Comparison of ENCODE assay signal across 8 mouse cellular contexts in the genomic region with DNA sequence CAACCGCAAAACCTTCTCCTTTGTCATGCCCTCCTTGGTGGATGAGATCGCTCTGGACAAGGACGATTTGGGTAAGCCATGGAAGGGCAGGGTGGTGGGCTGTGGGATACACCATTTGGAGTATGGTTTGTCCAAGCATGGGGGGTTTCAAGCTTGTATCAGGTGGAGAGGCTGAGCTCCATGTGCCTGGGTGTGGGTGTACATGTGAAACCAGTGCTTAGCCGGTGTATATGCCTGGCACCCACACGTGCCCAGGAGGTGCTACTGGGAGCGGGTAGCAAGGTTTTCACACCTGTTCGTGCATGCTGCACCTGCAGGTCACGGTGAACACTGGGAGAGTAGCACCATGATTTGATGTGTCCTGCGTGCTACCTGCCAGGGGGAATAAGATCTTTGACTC. TPM values are rescaled to one million over a fixed set of nuclear protein-coding genes. Genes with fewer than 3 reads are reported as not detected.
DNase-seq lines count a peak whose midpoint lies in the region; ATAC-seq and TF ChIP-seq lines count a peak whose summit lies in the region.
"Had no signal": no experiment of that assay in that cellular context is flagged by ENCODE, and none has a peak within 500 bp of the region (broad histone marks: within the 10 kb centered on the region; RNA-seq: fewer than 3 reads in every experiment).

No protein-coding gene starts in this region.

- no peak overlapping the region for H3K9ac ChIP-seq in limb, embryonic 12.5 days (replicated peaks)
- 0 out of 2 replicates have a peak overlapping the region, but pooled peaks have one; percentile 4 for H3K9ac ChIP-seq in forebrain, embryonic 14.5 days (ENCODE audit: low read length)
- no peak overlapping the region for H3K9ac ChIP-seq in limb, embryonic 14.5 days (ENCODE audit: low read depth, low read length, severe bottlenecking)

- H3K4me3 ChIP-seq in limb, embryonic 12.5 days (replicated peaks), result no peak overlapping the region
- no peak overlapping the region for H3K4me3 ChIP-seq in limb, embryonic 10.5 days
- H3K4me3 ChIP-seq in forebrain, embryonic 14.5 days (ENCODE audit: low read depth, low read length), result peak overlapping the region; percentile 66; the same call in 1 of the 2 replicates
- H3K4me3 ChIP-seq in limb, embryonic 14.5 days (replicated peaks; ENCODE audit: low read length), result no peak overlapping the region
- H3K4me3 ChIP-seq in small intestine, adult 2 months (ENCODE audit: low read depth, low read length), result peak overlapping the region; percentile 68

- H3K4me2 ChIP-seq in limb, embryonic 12.5 days, result peak overlapping the region; percentile 97; the same call in 1 of the 2 replicates
- H3K4me2 ChIP-seq in forebrain, embryonic 14.5 days (ENCODE audit: low read length), result peak overlapping the region; percentile 71
- H3K4me2 ChIP-seq in limb, embryonic 14.5 days (replicated peaks; ENCODE audit: low read depth, low read length, severe bottlenecking), result 0 out of 2 replicates have a peak overlapping the region, but pooled peaks have one; percentile 93

- DNase-seq in limb, embryonic 10.5 days (ENCODE audit: low spot score), result no peak
- no peak for DNase-seq in forebrain, embryonic 14.5 days (ENCODE audit: low spot score)
- DNase-seq in limb, embryonic 14.5 days (ENCODE audit: low spot score), result no peak
- no peak for DNase-seq in thymus, adult 18-20 months
- DNase-seq in adrenal gland, postnatal 36 days, result no peak

- TF ChIP-seq POLR2A in limb, embryonic 14.5 days (IDR thresholded peaks at IDR 0.05; ENCODE audit: borderline replicate concordance, extremely low read depth, insufficient read depth, insufficient read length), result no peak
- no peak for TF ChIP-seq POLR2A in small intestine, adult 2 months (IDR thresholded peaks at IDR 0.05; ENCODE audit: low read depth, low read length)

- peaks cover 43% of the 10 kb centered on the region for H3K36me3 ChIP-seq in limb, embryonic 12.5 days
- peaks cover 49% of the 10 kb centered on the region for H3K36me3 ChIP-seq in limb, embryonic 10.5 days
- H3K36me3 ChIP-seq in forebrain, embryonic 14.5 days (ENCODE audit: control insufficient read depth, insufficient read depth, low read length), result peaks cover 45% of the 10 kb centered on the region
- peaks cover 34% of the 10 kb centered on the region for H3K36me3 ChIP-seq in limb, embryonic 14.5 days (ENCODE audit: control insufficient read depth, insufficient read depth, low read length)
- peaks cover 39% of the 10 kb centered on the region for H3K36me3 ChIP-seq in small intestine, adult 2 months (ENCODE audit: control insufficient read depth, insufficient read depth, low read length)

- peaks cover 16% of the 10 kb centered on the region for H3K4me1 ChIP-seq in limb, embryonic 12.5 days (replicated peaks)
- peaks cover 21% of the 10 kb centered on the region for H3K4me1 ChIP-seq in limb, embryonic 10.5 days
- 0 out of 2 replicates have a peak, but pooled peaks cover 6% of the 10 kb centered on the region for H3K4me1 ChIP-seq in forebrain, embryonic 14.5 days (ENCODE audit: control insufficient read depth, insufficient read depth, low read length)
- no peaks in the 10 kb centered on the region for H3K4me1 ChIP-seq in limb, embryonic 14.5 days (ENCODE audit: control insufficient read depth, insufficient read depth, low read length)
- H3K4me1 ChIP-seq in small intestine, adult 2 months (ENCODE audit: control insufficient read depth, insufficient read depth, insufficient read length, low read length), result peaks cover 32% of the 10 kb centered on the region

- 80% methylated on average over 9 of the region's 9 CpGs for WGBS in limb, embryonic 12.5 days
- 80% methylated on average over 9 of the region's 9 CpGs for WGBS in limb, embryonic 10.5 days
- WGBS in forebrain, embryonic 14.5 days, result 84% methylated on average over 9 of the region's 9 CpGs
- 84% methylated on average over 9 of the region's 9 CpGs for WGBS in limb, embryonic 14.5 days
- WGBS in small intestine, adult 2 months, result 26% methylated on average over 9 of the region's 9 CpGs

- no peak for TF ChIP-seq CTCF in small intestine, adult 2 months (IDR thresholded peaks at IDR 0.05; ENCODE audit: extremely low read depth, insufficient read length, insufficient replicate concordance, low read depth, low read length)

- H3K9me3 ChIP-seq in limb, embryonic 12.5 days, result no peaks in the 10 kb centered on the region
- no peaks in the 10 kb centered on the region for H3K9me3 ChIP-seq in limb, embryonic 10.5 days (replicated peaks)
- no peaks in the 10 kb centered on the region for H3K9me3 ChIP-seq in forebrain, embryonic 14.5 days (replicated peaks; ENCODE audit: control insufficient read depth, low read length)
- H3K9me3 ChIP-seq in limb, embryonic 14.5 days (ENCODE audit: control insufficient read depth, low read length), result no peaks in the 10 kb centered on the region

- peaks cover 15% of the 10 kb centered on the region for H3K27me3 ChIP-seq in limb, embryonic 12.5 days
- H3K27me3 ChIP-seq in limb, embryonic 10.5 days (ENCODE audit: low read depth, poor library complexity, severe bottlenecking), result peaks cover 12% of the 10 kb centered on the region; the same call in 1 of the 2 replicates
- no peaks in the 10 kb centered on the region for H3K27me3 ChIP-seq in forebrain, embryonic 14.5 days (replicated peaks; ENCODE audit: control insufficient read depth, insufficient read depth, low read length)
- no peaks in the 10 kb centered on the region for H3K27me3 ChIP-seq in limb, embryonic 14.5 days (ENCODE audit: control insufficient read depth, insufficient read depth, low read length)
- no peaks in the 10 kb centered on the region for H3K27me3 ChIP-seq in small intestine, adult 2 months (ENCODE audit: control insufficient read depth, insufficient read depth, low read length)

- ATAC-seq in limb, embryonic 12.5 days (ENCODE audit: insufficient number of reproducible peaks, insufficient read depth, low FRiP score, low TSS enrichment, low read depth), result no peak
- ATAC-seq in forebrain, embryonic 14.5 days, result no peak
- ATAC-seq in limb, embryonic 14.5 days (ENCODE audit: low FRiP score, low read depth), result no peak
- ATAC-seq: inflammation-experienced regulatory T-cells, adult 6 months had no signal

- H3K27ac ChIP-seq in limb, embryonic 12.5 days, result no peak overlapping the region
- H3K27ac ChIP-seq in limb, embryonic 10.5 days, result no peak overlapping the region
- no peak overlapping the region for H3K27ac ChIP-seq in forebrain, embryonic 14.5 days (ENCODE audit: low read depth, low read length)
- no peak overlapping the region for H3K27ac ChIP-seq in limb, embryonic 14.5 days (replicated peaks; ENCODE audit: low read depth, low read length)
- H3K27ac ChIP-seq in small intestine, adult 2 months (ENCODE audit: insufficient read depth, low read depth, low read length), result peak overlapping the region; percentile 99

RNA-seq across cellular contexts. Expression of a gene that starts 1.9 kb away (rescaled TPM):
- polyA plus RNA-seq in limb, embryonic 12.5 days (2016; fragmentation: Nextera tagmentation; extraction: Ambion mirVana), result 11.1 and 12.8 TPM in 2 replicates
- polyA plus RNA-seq in limb, embryonic 10.5 days (2016; fragmentation: Nextera tagmentation; extraction: Ambion mirVana), result 8.4 and 9.7 TPM in 2 replicates
- 39.5 and 42.0 TPM in 2 replicates for polyA plus RNA-seq in forebrain, embryonic 14.5 days (2014; fragmentation: Nextera tagmentation; extraction: Ambion mirVana)
- polyA plus RNA-seq in limb, embryonic 14.5 days (2012; rRNA removed), result 17.5 and 21.6 TPM in 2 replicates
- polyA plus RNA-seq in limb, embryonic 14.5 days (2014; fragmentation: Nextera tagmentation; extraction: Ambion mirVana), result 12.5 and 16.0 TPM in 2 replicates
- 27.1 and 54.9 TPM in 2 replicates for polyA plus RNA-seq in small intestine, adult 2 months (2012; rRNA removed)
- total RNA-seq in adrenal gland, postnatal 36 days (2021), result 10 to 100 TPM; 13.5 to 18.6 TPM

RNA-seq across cellular contexts. Expression of a gene that starts 8.4 kb away (rescaled TPM):
- polyA plus RNA-seq in limb, embryonic 12.5 days (2016; fragmentation: Nextera tagmentation; extraction: Ambion mirVana), result 2,041 and 2,143 TPM in 2 replicates
- 2,001 and 2,302 TPM in 2 replicates for polyA plus RNA-seq in limb, embryonic 10.5 days (2016; fragmentation: Nextera tagmentation; extraction: Ambion mirVana)
- 1,391 and 1,749 TPM in 2 replicates for polyA plus RNA-seq in forebrain, embryonic 14.5 days (2014; fragmentation: Nextera tagmentation; extraction: Ambion mirVana)
- polyA plus RNA-seq in limb, embryonic 14.5 days (2012; rRNA removed), result 680 and 1,089 TPM in 2 replicates
- polyA plus RNA-seq in limb, embryonic 14.5 days (2014; fragmentation: Nextera tagmentation; extraction: Ambion mirVana), result 2,627 and 2,837 TPM in 2 replicates
- polyA plus RNA-seq in small intestine, adult 2 months (2012; rRNA removed), result 40.0 and 48.3 TPM in 2 replicates
- total RNA-seq in adrenal gland, postnatal 36 days (2021), result 1,000 to 10,000 TPM; 1,182 to 1,266 TPM

RNA-seq across cellular contexts. Expression of a gene that starts 8.8 kb away (rescaled TPM):
- polyA plus RNA-seq in limb, embryonic 12.5 days (2016; fragmentation: Nextera tagmentation; extraction: Ambion mirVana), result 147 and 161 TPM in 2 replicates
- polyA plus RNA-seq in limb, embryonic 10.5 days (2016; fragmentation: Nextera tagmentation; extraction: Ambion mirVana), result 158 and 166 TPM in 2 replicates
- polyA plus RNA-seq in forebrain, embryonic 14.5 days (2014; fragmentation: Nextera tagmentation; extraction: Ambion mirVana), result 327 and 347 TPM in 2 replicates
- polyA plus RNA-seq in limb, embryonic 14.5 days (2012; rRNA removed), result 81.5 and 85.7 TPM in 2 replicates
- polyA plus RNA-seq in limb, embryonic 14.5 days (2014; fragmentation: Nextera tagmentation; extraction: Ambion mirVana), result 127 and 144 TPM in 2 replicates
- 20.0 and 36.5 TPM in 2 replicates for polyA plus RNA-seq in small intestine, adult 2 months (2012; rRNA removed)
- total RNA-seq in adrenal gland, postnatal 36 days (2021), result 10 to 100 TPM; 82.0 to 95.7 TPM

RNA-seq across cellular contexts. Expression of a gene that starts 19.3 kb away (rescaled TPM):
- polyA plus RNA-seq in limb, embryonic 12.5 days (2016; fragmentation: Nextera tagmentation; extraction: Ambion mirVana), result 34.0 and 36.4 TPM in 2 replicates
- polyA plus RNA-seq in limb, embryonic 10.5 days (2016; fragmentation: Nextera tagmentation; extraction: Ambion mirVana), result 41.3 and 43.4 TPM in 2 replicates
- 17.8 and 27.2 TPM in 2 replicates for polyA plus RNA-seq in forebrain, embryonic 14.5 days (2014; fragmentation: Nextera tagmentation; extraction: Ambion mirVana)
- polyA plus RNA-seq in limb, embryonic 14.5 days (2012; rRNA removed), result 64.1 and 64.4 TPM in 2 replicates
- polyA plus RNA-seq in limb, embryonic 14.5 days (2014; fragmentation: Nextera tagmentation; extraction: Ambion mirVana), result 27.5 and 28.5 TPM in 2 replicates
- polyA plus RNA-seq in small intestine, adult 2 months (2012; rRNA removed), result 34.3 and 38.3 TPM in 2 replicates
- 100 to 1,000 TPM; 203 to 204 TPM for total RNA-seq in adrenal gland, postnatal 36 days (2021)

RNA-seq across cellular contexts. Expression of a gene that starts 19.8 kb away (rescaled TPM):
- polyA plus RNA-seq in limb, embryonic 12.5 days (2016; fragmentation: Nextera tagmentation; extraction: Ambion mirVana), result 35.1 and 38.4 TPM in 2 replicates
- 23.1 and 24.3 TPM in 2 replicates for polyA plus RNA-seq in limb, embryonic 10.5 days (2016; fragmentation: Nextera tagmentation; extraction: Ambion mirVana)
- polyA plus RNA-seq in forebrain, embryonic 14.5 days (2014; fragmentation: Nextera tagmentation; extraction: Ambion mirVana), result 21.6 and 25.2 TPM in 2 replicates
- polyA plus RNA-seq in limb, embryonic 14.5 days (2012; rRNA removed), result 54.3 and 57.3 TPM in 2 replicates
- 24.8 and 25.4 TPM in 2 replicates for polyA plus RNA-seq in limb, embryonic 14.5 days (2014; fragmentation: Nextera tagmentation; extraction: Ambion mirVana)
- polyA plus RNA-seq in small intestine, adult 2 months (2012; rRNA removed), result 17.8 and 21.3 TPM in 2 replicates
- total RNA-seq in adrenal gland, postnatal 36 days (2021), result 10 to 100 TPM; 14.7 to 18.9 TPM

Comparison
In these comparisons a context has a peak if more than half of its experiments do, and no peak if none do; other contexts are left out.
1. H3K4me3 ChIP-seq: peak in forebrain, embryonic 14.5 days (single experiment) and small intestine, adult 2 months (single experiment); none in limb, embryonic 12.5 days (single experiment), limb, embryonic 10.5 days (single experiment) and limb, embryonic 14.5 days (single experiment).
2. RNA of a gene that starts 8.4 kb away (polyA plus RNA-seq): 680 to 2,837 TPM in limb, embryonic 14.5 days, 2,041 to 2,143 TPM in limb, embryonic 12.5 days, 2,001 to 2,302 TPM in limb, embryonic 10.5 days and 1,391 to 1,749 TPM in forebrain, embryonic 14.5 days; 40.0 to 48.3 TPM in small intestine, adult 2 months; every median in the first group is over 10 times any median in the second.
3. Peak in every context shown above with its lines, with median percentiles within 50 percentile points of each other: H3K4me2 ChIP-seq.